Mouse (Mus musculus) NIH3T3 (cell line): ENCODE results near the gene Dusp22.
A peak's percentile ranks its signal among the peaks of the same experiment; 100 is the strongest.

Experiments
- DNase-seq: peaks from one replicate; pipeline ENCODE4 v3.0.0-alpha.2; 2012; ENCODE audit warnings: low read depth

The Dusp22 gene

GRCm38 (mm10) chr13:30750461-30751303 lies 90.9 kb downstream of the Dusp22 start:
- DNase-seq, result no peak

GRCm38 (mm10) chr13:30751304-30751580 lies 91.4 kb downstream of the Dusp22 start:
- no peak for DNase-seq

- DNase-seq, result no peak
Observed at GRCm38 (mm10) chr13:30752581-30753187, 92.9 kb downstream of the Dusp22 start.

GRCm38 (mm10) chr13:30753441-30753840 lies 93.6 kb downstream of the Dusp22 start:
- DNase-seq, result no peak

GRCm38 (mm10) chr13:30754066-30754465 lies 94.3 kb downstream of the Dusp22 start:
- DNase-seq, result no peak

GRCm38 (mm10) chr13:30754825-30755476 lies 95.2 kb downstream of the Dusp22 start:
- no peak for DNase-seq

- no peak for DNase-seq
Observed at GRCm38 (mm10) chr13:30755577-30755976, 95.8 kb downstream of the Dusp22 start.

- DNase-seq, result no peak
Observed at GRCm38 (mm10) chr13:30755998-30756639, 96.3 kb downstream of the Dusp22 start.

GRCm38 (mm10) chr13:30757264-30757900 lies 97.6 kb downstream of the Dusp22 start:
- no peak for DNase-seq

GRCm38 (mm10) chr13:30758789-30759381 lies 99.1 kb downstream of the Dusp22 start:
- DNase-seq, result no peak

GRCm38 (mm10) chr13:30760374-30761090 lies 100.7 kb downstream of the Dusp22 start:
- peak; percentile 53 for DNase-seq
